Mouse (Mus musculus) ES-Bruce4 (cell line): Measurements from ENCODE around the gene Fat3.

ENCODE experiments used
- EP300 ChIP-seq: IDR thresholded peaks from 2 replicates; pipeline ENCODE4 v1.6.1; 2011; ENCODE audit warnings: low read depth, low read length; ENCODE audit not compliant: insufficient read depth
- POLR2A ChIP-seq: IDR thresholded peaks from one replicate; pipeline ENCODE4 v1.8.1; 2011; ENCODE audit warnings: low read length; ENCODE audit not compliant: insufficient read depth

DNA sequence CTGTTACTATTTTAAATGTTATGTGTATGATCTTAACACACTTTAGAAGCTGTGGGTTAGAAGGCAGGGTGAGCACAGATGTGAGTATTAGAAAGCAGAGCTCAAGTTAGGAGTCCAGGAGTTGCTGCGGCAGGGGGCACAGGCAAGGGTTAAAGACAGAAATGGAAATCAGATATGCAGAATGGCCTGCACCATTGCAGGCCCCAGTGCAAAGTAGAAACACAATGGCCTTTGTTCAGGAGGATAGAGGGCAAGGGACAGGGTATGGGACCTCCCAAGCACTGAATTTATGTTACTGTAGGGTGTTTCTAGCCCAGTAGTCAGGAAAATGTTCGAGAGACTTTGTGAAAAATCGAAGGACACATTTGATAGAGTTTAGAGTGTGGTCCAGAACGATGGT, 269.5 kb downstream of the Fat3 start:
- TF ChIP-seq EP300 (no peak), POLR2A (no peak)
